Mouse (Mus musculus): ENCODE results near the gene Trip11.
"Not testable (repeated sequence)": the region's sequence is repeated elsewhere in the genome, so short reads cannot be mapped to it uniquely, and the experiment has no call there.

Trip11 gene

DNA sequence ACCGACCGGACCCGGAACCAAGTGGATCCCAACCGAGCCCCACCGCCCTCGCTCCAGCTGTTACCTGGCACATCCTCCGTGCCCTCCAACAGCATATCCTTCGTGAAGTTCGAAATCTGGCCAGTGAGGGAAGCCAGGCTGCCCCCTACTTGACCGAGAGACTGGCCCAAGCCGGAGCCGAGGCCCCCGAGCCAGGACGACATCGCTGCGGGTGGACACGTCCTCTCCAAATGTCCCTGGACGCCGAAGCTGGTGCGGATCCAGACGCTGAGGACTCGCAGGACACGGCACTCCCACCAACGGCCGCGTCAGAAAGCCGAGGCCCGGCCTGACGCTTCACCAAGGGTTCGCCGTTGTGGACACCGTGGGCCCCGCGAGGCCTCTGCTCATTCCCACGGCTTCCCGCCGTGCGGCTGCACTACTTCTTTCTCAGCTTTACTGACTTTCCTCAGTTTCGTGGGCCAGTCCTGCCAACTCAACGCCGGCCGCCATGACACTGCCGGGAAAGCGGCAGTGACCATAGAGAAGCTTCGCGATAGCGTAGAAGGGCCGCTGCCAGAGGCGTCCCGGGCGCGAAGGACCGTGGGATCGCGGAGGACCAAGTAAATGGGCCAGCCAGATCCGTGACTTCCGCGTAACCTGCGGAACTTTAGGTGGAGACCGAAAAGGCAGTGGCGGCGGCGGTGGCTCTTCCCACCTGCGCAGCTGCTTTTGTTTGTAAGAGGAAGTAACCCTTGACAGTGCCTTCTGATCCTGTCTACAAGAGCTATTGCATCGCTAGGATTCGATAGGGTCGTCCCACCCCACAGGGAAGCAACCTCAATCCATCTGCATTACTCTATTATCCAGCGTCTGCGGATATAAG, at the start of gene Trip11:
Trip11 (minus strand) TSS at position 642 of the 865 bp plus-strand sequence.
- peak; percentile 83 for DNase-seq (ENCODE audit: extremely low spot score, low spot score)

DNA sequence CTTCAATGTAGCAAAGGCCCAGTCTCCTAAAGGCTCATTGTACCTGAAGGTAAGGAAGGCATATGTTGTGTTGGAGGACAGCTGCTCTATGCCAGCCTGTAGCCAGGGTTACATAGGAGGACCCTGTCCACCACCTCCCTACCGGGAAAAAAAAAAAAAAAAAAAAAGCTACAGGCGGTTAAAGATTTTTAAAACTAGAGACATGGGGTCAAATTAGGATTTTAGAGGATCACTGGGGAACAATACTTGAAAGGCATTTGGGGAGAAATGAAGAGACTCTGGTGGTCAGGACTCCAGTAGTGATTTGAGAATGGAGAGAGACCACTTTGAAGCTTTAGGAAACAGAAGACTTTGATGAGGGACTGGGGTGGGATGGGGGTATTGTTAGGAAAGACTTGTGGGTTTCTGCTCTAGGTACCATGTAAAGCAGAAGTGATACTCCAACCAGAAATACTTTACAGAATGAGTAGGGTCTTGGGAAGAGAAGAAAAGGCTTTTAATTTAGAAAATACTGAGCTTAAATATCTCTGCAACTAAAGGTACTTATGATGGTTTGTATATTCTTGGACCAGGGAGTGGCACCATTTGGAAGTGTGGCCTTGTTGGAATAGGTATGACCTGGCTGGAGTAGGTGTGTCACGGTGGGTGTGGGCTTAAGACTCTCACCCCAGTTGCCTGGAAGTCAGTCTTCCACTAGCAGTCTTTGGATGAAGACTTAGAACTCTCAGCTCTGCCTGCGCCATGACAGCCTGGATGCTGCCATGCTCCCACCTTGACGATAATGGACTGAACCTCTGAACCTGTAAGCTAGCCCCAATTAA, 46.1 kb upstream of the Trip11 start:
- DNase-seq (ENCODE audit: extremely low spot score, low spot score): not testable (repeated sequence)

DNA sequence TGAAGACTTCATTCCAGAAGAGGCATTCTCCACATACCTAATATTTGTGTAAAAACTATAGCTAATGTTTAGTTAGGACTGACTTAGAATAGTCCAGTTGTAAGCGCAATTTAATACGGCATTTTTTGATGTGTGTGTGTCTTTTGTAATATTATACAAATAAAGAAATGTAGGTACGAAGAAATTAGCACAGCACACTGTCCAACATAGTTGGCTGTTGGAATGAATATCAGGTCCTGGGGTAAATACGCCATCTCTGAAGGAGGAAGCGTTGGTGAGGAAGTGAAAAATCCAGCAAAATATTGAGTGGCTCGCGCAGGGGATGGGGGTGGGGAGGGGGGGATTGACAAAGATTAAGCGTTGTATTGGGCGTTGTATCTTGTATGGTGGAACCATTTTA, 45.5 kb upstream of the Trip11 start:
- no peak for DNase-seq (ENCODE audit: extremely low spot score, low spot score)

DNA sequence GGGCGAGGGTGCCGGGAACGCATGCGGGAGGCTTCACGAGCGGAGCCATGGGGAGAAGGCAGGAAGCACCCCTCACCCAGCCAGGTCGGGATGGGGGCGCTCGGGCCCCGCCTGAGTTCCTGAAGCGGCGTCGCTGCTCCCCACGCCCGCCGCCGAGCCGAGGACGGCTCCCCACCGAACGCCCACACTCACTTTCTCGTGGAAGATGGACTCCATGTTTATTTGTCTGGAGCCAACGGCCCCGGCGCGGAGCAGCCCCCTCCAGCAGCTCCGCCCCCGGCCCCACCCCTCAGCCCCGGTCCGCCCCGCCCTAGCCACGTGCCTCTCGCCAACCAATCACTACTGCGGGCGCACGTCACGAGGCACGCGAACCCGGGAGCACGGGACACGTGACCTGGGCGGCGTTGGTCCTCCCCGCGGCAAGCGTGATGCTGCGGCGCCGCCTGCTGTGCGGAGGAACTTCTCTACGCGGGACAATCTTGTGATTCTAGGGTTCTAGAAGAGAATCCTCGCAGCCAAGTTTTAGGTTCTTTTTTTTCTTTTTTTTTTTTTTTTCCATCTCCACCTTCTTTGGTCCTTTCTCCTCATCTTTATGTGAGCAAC, 45.0 kb upstream of the Trip11 start, which contains the start of gene Atxn3:
Atxn3 (minus strand) TSS at position 305 of the 603 bp plus-strand sequence.
- peak; percentile 97 for DNase-seq (ENCODE audit: extremely low spot score, low spot score)

DNA sequence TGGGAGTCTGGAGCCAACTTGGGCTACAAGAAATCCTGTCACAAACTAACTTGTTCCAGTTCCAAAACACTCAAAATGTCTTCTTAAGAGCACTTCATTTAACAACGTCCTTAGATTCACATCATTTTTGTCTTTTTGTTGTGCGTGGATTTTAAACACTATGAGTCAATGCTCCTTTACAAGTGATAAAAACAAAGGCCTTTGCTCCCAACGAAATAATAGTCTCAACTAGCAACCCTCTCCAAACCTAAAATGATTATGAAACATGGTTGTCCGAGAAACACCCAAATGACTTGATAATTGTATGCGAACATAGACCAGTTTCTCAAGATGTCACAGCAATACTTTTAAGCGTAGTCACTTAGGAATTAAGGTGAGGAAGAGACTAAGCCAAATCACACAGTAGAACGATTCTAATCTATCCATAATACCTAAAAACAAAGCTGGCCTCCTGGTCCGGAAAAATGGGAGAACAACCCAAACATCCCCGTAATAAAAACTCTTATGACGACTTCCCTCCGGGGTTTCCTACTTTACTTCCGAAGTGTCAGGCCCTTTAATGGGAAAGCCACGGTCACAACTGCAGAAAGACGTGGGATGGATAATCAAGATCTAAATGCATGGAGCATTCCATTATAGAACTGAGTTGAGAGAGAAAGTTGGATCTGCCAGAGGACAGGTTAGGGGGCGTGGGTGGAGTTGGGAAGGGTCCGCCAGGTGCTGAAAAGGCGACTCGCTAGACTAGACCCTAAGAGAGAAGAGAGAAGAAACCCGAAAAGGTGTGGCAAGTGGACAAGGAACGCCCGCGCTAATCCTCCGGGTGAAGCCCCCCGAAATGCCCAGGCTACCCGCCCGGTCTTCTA, 44.2 kb upstream of the Trip11 start:
- DNase-seq (ENCODE audit: extremely low spot score, low spot score): no peak

DNA sequence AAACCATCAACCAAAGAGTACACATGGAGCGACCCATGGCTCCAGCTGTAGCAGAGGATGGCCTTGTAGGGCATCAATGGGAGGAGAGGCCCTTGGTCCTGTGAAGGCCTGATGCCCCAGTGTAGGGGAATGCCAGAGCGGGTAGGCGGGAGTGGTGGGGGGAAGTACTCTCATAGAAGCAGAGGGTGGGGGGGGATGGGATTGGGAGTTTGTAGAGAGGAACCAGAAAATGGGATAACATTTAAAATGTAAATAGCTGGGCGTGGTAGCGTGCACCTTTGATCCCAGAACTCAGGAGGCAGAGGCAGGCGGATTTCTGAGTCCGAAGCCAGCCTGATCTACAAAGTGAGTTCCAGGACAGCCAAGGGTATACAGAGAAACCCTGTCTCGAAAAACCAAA, 42.8 kb upstream of the Trip11 start:
- DNase-seq (ENCODE audit: extremely low spot score, low spot score): not testable (repeated sequence)

DNA sequence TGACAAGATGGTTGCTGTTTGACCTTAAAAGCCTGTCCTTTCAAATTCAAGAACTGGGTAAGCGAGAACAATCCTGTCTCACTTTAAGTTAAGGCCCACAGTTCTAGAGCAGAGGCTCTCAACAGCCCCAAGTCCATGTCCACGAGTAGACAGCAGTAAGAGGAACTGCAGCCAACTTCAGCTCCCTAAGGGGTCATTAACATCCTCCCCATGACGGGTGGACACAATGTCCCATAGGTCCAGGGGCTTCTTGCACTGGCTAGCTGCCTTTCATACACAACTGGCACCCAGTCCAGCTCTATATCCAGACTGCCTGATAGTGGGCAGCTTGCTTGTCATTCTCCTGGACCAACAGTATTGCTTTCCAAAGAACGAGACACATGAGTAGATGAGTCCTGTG, 35.7 kb upstream of the Trip11 start:
- no peak for DNase-seq (ENCODE audit: extremely low spot score, low spot score)

DNA sequence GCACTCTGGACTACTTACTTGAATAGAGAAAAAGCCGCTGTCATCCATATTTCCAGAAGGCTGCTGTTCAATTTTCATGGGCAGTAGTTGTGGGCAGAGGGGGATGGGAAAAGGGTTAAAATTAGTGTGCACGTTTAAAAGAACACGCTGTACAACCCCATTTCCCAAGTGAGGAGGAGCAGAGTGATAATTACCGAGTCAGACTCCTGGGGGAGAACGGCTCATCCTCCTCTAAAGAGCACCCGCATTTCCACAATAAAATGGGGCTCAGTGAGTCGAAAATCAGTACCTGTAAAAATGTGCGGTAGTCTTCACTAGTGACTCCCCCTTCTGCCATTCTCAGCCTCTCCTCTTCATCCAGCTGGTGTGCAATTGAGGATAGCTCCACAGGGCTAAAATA, 34.9 kb upstream of the Trip11 start:
- no peak for DNase-seq (ENCODE audit: extremely low spot score, low spot score)

DNA sequence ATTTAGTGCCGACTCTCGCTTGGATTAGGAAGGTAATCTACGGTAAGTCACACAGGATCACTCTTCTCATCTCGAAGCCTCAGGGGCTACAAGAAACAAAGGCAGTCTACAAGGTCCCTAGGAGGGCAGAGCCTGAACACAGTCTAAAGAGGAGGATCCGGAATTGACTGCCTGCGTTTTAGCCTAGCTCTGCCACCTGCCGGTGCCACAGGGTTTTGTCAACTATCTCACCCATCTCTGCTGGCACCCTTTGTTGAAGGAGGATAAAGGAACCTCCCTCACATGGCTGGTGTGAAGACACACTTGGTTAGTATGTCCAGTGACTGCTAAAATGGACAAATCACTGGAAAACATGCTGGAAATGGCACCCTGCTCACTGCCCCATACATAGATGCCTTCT, 24.5 kb upstream of the Trip11 start:
- DNase-seq (ENCODE audit: extremely low spot score, low spot score): no peak

DNA sequence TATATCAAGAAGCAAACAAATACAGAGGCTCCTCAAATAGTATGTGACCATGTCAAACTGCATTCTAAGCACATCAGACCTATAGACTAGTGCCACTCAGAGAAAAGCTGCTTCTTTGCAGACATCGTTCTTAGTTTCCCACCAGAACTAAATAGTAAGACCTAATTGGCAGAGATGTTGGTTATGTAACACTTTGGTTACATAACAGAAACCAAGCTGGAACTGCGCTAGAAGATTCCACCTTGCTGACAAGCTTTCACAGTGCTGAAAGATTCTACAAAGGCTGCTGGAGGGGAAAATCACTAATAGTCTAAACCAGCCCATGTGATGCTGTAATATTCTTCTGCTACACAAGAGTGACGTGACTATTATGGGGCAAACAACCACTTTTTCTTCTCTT, 22.2 kb upstream of the Trip11 start:
- DNase-seq (ENCODE audit: extremely low spot score, low spot score): no peak

DNA sequence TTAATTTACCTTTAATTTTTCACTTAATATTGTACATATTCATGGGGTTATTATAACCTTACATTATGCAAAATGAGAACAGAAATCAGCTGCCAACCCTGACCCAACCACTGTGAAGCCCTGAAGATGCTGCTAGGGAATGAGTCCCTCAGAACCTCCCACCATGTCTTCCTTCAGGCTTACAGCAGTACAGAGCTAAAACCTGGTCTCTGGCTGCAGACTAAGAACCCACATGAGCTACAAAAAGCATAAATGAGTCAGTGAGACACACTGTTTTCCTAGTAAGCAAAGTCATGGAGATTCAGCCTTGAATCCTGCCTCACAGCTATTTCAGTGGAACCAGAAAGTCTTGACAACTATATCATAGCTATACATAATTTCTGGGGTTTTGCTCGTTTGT, 15.4 kb upstream of the Trip11 start:
- DNase-seq (ENCODE audit: extremely low spot score, low spot score): no peak

DNA sequence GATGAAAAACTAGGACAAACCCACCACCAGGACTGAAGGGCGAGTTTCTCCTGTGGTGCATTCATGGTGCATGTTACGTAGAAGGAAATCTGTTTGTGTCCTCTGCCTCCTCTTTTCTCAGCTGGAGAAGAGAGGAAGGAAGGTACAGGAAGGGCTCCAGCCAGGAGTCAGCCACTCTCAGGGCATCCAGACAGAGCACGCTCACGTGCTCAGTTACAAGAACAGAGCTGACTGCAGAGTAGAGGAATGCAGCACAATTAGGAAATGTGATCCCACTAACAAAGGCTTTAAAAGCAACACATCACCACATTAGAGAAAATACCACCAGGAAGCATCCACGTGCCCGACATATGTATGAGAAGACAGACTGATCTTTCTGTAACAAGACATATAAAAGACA, 9.2 kb upstream of the Trip11 start:
- no peak for DNase-seq (ENCODE audit: extremely low spot score, low spot score)

DNA sequence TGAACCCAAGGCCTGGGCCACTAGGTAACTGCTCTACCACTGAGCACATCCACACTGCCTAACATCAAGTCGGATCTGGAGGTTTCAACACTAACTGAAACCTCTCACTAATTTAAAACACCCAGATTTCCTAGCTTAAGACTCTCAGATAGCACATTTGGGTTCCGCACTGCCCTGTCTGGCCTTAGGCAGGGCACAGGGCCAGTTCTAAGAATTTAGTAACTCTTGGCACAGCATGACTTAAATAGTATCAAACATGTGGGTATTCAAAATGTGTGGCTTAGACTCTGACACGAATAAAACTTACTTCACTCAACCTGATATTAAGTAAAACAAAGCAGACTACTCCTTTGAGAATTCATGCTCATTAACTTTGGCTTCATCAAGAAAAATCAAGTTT, 6.8 kb upstream of the Trip11 start:
- no peak for DNase-seq (ENCODE audit: extremely low spot score, low spot score)

DNA sequence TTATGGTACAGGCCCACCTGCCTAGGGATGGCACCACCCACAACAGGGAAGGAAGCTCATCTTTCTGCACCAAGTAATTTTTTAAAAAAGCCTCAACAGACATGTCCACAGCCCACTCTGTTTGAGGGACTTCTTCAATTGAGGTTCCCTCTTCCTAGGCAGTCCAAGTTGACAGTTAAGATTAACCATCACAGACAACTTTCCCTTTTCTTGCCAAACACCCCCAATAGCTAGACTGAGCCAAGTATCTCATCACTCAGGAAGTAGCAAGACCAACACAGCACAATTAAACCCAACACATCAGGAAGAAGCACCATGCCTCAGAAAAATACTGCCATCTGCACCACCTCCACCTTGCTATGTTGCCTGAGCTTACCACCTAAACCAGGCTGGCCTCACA, 4.1 kb upstream of the Trip11 start:
- no peak for DNase-seq (ENCODE audit: extremely low spot score, low spot score)

DNA sequence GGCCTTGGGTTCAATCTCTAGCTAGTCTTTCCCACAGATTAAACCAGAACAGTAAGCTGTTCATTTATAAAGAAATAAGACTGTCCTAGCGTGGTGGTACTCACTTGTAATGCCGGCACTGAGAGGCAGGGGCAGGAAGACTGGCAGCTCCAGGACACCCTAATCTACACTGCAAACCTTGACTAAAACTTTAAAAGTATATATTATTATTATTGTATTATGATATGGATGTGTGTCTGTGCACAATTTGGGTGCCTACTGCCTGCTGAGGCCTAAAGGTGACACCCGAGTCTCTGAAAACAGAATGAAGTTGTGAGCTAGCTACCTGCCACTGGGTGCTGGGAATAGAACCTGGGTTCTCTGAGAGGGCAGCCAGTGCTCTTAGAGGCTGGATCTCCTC, 1.7 kb downstream of the Trip11 start:
- no peak for DNase-seq (ENCODE audit: extremely low spot score, low spot score)

DNA sequence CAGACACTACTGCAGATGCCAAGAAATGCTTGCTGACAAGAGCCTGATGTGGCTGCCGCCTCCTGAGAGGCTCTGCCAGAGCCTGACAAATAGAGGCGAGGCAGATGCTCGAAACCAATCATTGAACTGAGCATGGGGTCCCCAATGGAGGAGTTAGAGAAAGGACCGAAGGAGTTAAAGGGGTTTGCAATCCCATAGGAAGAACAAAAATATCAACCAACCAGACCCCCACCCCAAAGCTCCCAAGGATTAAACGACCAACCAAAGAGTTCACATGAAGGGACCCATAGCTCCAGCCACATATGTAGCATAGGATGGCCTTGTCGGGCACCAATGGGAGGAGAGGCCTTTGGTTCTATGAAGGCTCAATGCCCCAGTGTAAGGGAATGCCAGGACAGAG, 2.7 kb downstream of the Trip11 start:
- DNase-seq (ENCODE audit: extremely low spot score, low spot score): no peak

DNA sequence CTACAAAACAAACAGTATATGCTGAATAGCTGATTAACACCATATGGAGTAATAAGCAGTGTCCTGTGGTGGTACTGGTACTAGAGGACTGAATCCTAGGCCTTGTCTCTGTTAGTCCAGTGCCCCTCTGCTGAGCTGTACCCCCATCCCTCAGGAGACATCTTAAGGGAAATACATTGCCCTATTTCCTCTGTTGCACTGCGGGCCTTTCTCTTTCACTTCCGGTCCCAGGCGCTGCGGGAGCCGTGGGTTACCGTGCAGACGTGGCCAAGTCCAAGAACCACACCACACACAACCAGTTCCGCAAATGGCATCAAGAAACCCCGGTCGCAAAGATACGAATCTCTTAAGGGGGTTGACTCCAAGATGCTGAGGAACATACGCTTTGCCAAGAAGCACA, 7.2 kb downstream of the Trip11 start:
- DNase-seq (ENCODE audit: extremely low spot score, low spot score): no peak

DNA sequence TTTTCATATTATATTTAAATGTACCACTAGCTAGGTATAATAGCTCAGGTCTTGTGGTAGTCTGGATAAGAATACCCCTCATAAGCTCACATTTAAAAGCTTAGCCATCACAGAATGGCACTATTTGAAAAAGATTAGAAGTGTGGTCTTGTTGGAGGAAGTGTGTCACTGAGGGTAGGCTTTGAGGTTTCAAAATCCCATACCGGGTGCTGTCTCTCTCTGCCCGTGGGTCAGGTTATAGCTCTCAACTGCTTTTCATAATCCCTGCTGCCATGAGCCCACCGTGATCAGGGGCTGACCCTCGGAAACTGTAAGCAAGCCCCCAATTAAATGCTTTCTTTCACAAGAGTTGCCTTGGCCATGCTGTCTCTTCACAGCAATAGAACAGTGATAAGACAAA, 8.2 kb downstream of the Trip11 start:
- DNase-seq (ENCODE audit: extremely low spot score, low spot score): no peak

DNA sequence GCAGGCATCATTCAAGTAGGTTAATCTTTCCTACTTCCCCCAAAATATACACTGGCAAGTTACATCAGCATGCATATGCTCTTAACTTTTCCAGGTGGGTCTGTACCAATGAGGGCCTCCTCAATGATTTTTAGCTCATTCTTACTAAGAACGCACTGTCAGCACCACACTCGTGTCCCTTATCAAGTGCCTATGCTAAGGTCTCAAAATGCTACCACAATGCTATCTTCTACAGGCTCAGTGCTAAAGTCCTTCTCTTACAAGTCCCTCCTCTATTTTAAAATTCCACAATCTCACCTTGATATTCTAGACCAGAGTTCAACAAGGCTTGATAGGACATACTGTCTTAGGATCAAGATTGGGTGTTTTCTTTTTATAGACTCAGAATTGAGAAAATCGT, 8.9 kb downstream of the Trip11 start:
- no peak for DNase-seq (ENCODE audit: extremely low spot score, low spot score)

DNA sequence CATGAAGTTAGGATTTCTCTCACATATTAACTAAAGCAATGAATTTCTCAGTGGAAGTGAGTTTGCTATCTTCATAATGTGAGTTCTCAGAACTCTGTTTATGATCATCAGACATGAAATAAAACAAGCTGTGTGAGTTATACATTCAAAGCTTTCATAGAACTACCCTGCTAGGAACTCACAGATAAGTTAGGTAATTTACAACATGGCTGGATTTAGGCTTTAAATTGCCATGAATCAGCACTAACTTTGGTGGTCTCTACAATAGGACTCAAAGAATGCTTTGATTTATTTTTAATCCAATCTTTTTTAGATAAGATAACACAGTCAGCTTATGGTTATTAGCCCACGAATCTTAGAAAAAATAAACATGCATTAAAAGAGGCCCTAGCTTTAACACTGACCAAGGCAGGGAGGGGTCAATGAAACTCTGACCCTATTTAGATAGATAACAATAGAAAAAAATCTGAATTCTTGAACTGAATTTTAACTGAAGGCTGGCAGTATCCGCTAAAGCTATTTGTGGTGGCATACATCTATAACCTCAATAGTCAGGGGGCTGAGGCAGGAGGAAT, 13.3 kb downstream of the Trip11 start:
- no peak for DNase-seq (ENCODE audit: extremely low spot score, low spot score)

DNA sequence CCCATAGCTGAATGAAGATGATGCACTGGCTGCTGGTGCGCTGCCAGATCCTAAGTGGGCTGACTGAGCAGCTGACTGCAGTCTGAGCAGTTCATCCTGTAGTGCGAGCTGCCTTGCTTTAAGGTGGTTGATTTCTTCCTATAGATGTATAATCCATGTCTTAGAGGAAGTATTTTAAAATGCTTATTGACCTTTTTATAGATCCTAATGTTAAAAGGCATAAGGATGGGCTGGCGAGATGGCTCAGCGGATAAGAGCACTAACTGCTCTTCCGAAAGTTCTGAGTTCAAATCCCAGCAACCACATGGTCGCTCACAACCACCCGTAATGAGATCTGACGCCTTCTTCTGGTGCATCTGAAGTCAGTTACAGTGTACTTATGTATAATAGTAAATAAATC, 14.1 kb downstream of the Trip11 start:
- DNase-seq (ENCODE audit: extremely low spot score, low spot score): no peak

Measured in neural tube, embryonic 10.5 days (tissue).